Mouse (Mus musculus): Measurements from ENCODE around the gene Tbx6.

The Tbx6 gene

DNA sequence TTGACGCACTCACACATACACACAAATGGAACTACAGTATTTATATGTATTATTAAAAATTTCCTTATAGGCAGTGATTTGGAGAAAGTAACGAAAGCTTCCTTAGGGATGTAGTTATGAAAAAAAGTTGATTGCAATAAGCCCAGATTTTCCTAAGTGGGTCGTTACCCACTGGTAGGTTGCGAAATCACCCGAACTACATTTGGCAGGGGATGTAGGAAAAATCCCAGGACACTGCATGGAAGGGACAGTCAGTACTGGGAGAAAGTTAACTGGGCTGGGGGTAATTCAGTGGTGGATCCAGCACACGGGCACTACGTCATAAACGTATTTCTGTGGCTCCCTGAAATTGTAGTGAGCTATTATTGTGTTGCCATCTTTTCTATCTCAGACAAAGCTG is 35.2 kb downstream of the Tbx6 start:
- DNase-seq (ENCODE audit: low read depth, low spot score) = no peak

- no peak for DNase-seq (ENCODE audit: low read depth, low spot score)
Measured at GRCm38 (mm10) chr7:126817595-126817994, 36.3 kb downstream of the Tbx6 start.

- DNase-seq (ENCODE audit: low read depth, low spot score) = no peak
Measured at GRCm38 (mm10) chr7:126818818-126819217, 37.5 kb downstream of the Tbx6 start.

DNA sequence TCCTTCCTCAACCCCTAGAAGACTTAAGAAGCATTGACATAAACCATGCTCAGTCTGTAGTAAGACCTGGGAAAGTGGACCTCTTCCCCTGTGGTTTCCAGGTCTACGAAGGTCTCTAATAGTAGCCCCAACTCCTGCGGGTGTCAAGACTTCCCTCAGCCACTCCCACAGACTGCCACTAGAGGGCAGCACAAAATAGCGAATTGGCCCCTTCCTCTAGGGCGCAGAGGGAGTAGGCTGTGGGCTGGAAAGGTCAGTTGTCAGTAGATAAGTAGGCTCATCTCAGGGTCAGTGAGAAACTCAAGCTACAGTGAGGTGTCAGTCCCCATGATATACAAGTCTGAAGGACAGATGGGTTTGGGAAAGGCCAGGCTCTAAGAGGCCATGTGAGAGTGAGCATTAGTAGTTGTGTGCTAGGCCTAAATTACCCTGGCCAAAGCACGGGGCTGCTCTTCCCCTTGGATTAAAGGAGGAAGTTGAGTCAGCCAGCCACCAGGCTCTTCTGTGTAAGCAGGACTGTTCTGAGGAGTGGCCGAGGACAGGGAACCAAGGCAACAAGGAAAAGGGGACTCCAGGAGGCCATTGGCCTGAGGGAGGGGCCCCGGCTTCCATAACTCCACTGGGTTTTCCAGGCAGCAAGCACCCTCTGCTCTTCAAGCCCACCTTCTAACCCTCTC is 40.7 kb downstream of the Tbx6 start:
- peak; percentile 68 for DNase-seq (ENCODE audit: low read depth, low spot score)

- no peak for DNase-seq (ENCODE audit: low read depth, low spot score)
Measured at GRCm38 (mm10) chr7:126822741-126823140, 41.5 kb downstream of the Tbx6 start.

DNA sequence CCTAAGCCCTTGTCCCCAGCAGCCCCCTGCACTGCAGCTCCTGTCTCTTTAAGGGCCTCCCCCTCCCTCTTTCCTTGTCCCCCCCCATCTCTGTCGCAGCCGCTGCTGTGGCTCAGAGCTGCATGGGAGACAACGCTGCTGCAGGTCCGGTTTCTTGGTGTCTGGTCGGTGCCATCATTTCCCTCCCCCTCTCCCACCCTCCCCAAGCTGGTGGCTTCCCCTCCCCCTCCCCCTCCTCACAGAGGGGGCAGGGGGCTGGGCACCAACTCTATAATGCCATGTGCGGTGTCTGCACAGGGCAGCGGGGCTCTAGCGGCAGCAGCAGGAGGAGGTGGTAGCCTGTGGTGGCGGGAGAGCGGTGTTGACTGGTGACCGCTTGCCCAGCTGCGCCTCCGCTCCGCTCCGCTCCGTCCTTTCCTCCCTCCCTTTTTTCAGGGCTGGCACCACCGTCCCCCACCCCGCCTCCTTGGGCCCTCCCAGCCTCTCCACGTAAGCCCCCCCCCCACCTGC is 42.0 kb downstream of the Tbx6 start:
- no peak for DNase-seq (ENCODE audit: low read depth, low spot score)

DNA sequence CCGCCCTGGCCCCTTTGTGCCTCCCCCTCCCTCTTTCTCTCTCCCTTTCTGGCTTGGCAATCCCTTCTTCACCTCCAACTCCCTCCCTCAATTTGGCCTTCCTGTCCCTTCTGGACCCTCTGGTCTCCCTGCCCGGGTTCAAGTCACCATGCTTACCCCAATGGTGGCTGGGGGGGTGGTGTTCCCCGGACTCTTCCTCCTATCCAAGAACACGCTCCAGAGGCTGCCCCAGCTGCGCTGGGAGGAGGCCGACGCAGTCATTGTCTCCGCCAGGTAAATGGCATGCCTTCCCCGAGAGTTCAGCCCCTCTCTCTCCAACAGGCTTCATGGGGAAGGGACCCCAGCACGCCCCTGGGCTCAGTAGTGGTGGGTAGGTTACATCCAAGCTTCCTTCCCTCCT is 42.7 kb downstream of the Tbx6 start:
- no peak for DNase-seq (ENCODE audit: low read depth, low spot score)

DNA sequence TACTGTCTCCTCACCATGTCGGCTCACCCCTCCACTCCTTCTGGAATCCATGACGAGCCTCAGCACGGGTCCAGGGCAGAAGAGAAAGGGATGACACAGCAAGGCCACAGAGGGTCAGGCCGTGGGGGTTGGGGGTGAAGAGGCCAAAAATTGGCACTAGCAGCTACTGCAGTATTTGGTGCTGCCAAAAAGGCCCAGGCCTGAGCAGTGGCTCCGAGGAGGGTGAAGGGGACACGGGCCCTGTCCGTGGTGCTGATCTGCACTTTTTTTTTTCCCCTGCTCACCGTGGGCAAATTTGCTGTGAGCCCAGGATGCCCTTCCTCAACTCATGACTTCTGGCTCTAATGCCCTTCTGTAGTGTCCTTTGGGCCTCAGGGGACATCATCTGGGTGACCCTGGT is 44.1 kb downstream of the Tbx6 start:
- DNase-seq (ENCODE audit: low read depth, low spot score) = no peak

DNA sequence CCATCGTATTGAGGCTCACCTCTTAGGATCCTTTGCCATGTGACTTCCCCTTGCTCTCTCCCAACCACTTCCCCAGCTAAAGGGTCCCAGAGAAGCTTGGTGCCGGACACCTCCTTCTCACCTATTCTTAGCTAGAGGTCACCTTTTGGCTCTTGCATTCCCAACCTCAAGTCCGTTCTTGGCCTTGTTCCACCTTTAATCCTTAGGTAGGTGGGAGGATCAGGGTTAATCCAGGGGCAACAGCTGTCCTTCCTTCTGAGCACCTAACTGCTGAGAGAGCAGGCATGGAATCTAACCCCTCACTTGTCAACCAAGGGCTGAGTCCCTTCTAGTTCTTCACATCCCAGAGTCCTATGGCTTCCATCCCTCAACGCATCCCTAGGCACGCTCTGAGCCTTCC is 44.7 kb downstream of the Tbx6 start:
- no peak for DNase-seq (ENCODE audit: low read depth, low spot score)

DNA sequence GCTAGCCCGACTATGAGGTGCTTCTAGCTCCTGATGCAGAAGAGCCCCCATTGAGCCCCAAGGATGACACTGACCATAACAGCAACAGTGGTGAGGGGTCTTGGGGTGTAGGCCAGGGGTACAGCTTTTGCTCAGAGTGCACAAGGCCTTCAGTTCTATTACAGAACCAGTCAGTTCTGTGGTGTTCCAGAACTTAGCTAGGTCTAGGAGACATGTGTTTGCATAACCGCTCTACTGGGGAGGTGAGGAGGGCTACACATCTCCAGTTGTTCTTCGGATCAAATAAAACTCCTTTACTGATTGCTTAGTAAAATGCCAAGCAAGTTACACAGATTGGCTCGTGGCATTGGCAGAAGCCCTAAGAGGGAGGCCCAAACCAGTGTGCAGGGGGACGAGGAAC is 50.3 kb downstream of the Tbx6 start, which contains the start of gene 4930451I11Rik:
Gene 4930451I11Rik (minus strand): TSS at position 101 of the 400 bp plus-strand sequence.
- no peak for DNase-seq (ENCODE audit: low read depth, low spot score)

- DNase-seq (ENCODE audit: low read depth, low spot score) = peak; percentile 64
Measured at GRCm38 (mm10) chr7:126832036-126832598, 50.8 kb downstream of the Tbx6 start.

- DNase-seq (ENCODE audit: low read depth, low spot score) = no peak
Measured at GRCm38 (mm10) chr7:126833294-126833693, 52.0 kb downstream of the Tbx6 start.
